Mouse (Mus musculus): ENCODE results near the gene Slc19a1. TPM values are rescaled to one million over a fixed set of nuclear protein-coding genes. Genes with fewer than 3 reads are reported as not detected.

Slc19a1 gene
- polyA plus RNA-seq, 1 experiment from 2014 or later = 30.9 TPM

- no peak overlapping the region for H3K4me2 ChIP-seq
- 76% methylated on average over 9 of the region's 9 CpGs for WGBS
- no peak overlapping the region for H3K27ac ChIP-seq
- H3K36me3 ChIP-seq = no peaks in the 10 kb centered on the region
- no peaks in the 10 kb centered on the region for H3K27me3 ChIP-seq
- no peaks in the 10 kb centered on the region; the same call in 1 of the 2 replicates for H3K4me1 ChIP-seq (replicated peaks)
- H3K9ac ChIP-seq = no peak overlapping the region
- no peak for ATAC-seq (ENCODE audit: low FRiP score)
- no peak overlapping the region for H3K4me3 ChIP-seq
- H3K9me3 ChIP-seq = no peaks in the 10 kb centered on the region
These were observed 14.4 kb upstream of the Slc19a1 start for GRCm38 (mm10) chr10:77017662-77018061.

GRCm38 (mm10) chr10:77021399-77022052 is 10.5 kb upstream of the Slc19a1 start:
- H3K4me1 ChIP-seq (replicated peaks) = no peaks in the 10 kb centered on the region; the same call in 1 of the 2 replicates
- peak overlapping the region; percentile 29; the same call in 1 of the 2 replicates for H3K4me2 ChIP-seq
- 37% methylated on average over 17 of the region's 17 CpGs for WGBS
- peak; percentile 66; the same call in 1 of the 2 replicates for ATAC-seq (ENCODE audit: low FRiP score)
- no peaks in the 10 kb centered on the region for H3K36me3 ChIP-seq
- no peaks in the 10 kb centered on the region for H3K27me3 ChIP-seq
- H3K27ac ChIP-seq = no peak overlapping the region
- H3K9me3 ChIP-seq = no peaks in the 10 kb centered on the region
- peak overlapping the region; percentile 10; the same call in 1 of the 2 replicates for H3K9ac ChIP-seq
- no peak overlapping the region for H3K4me3 ChIP-seq

GRCm38 (mm10) chr10:77022301-77023130 is 9.5 kb upstream of the Slc19a1 start:
- Histone ChIP-seq H3K4me2 (no peak overlapping the region), H3K4me3 (no peak overlapping the region), H3K4me1 (replicated peaks) (no peaks in the 10 kb centered on the region), H3K27me3 (no peaks in the 10 kb centered on the region), H3K36me3 (no peaks in the 10 kb centered on the region), H3K27ac (no peak overlapping the region), H3K9ac (no peak overlapping the region), H3K9me3 (no peaks in the 10 kb centered on the region)
- 86% methylated on average over 13 of the region's 13 CpGs for WGBS
- ATAC-seq (ENCODE audit: low FRiP score) = no peak

- no peak for ATAC-seq (ENCODE audit: low FRiP score)
- Histone ChIP-seq H3K27me3 (no peaks in the 10 kb centered on the region), H3K4me3 (no peak overlapping the region), H3K36me3 (no peaks in the 10 kb centered on the region), H3K27ac (no peak overlapping the region), H3K9ac (no peak overlapping the region), H3K4me2 (no peak overlapping the region), H3K9me3 (no peaks in the 10 kb centered on the region), H3K4me1 (replicated peaks) (no peaks in the 10 kb centered on the region)
- WGBS = 80% methylated on average over 5 of the region's 5 CpGs
These were observed 7.8 kb upstream of the Slc19a1 start for GRCm38 (mm10) chr10:77024231-77024630.

GRCm38 (mm10) chr10:77026944-77027343 is 5.1 kb upstream of the Slc19a1 start:
- Histone ChIP-seq H3K4me3 (no peak overlapping the region), H3K36me3 (no peaks in the 10 kb centered on the region), H3K4me1 (replicated peaks) (no peaks in the 10 kb centered on the region), H3K9me3 (no peaks in the 10 kb centered on the region), H3K9ac (no peak overlapping the region), H3K27me3 (0 out of 2 replicates have a peak, but pooled peaks cover 5% of the 10 kb centered on the region), H3K4me2 (no peak overlapping the region), H3K27ac (no peak overlapping the region)
- 86% methylated on average over 3 of the region's 3 CpGs for WGBS
- ATAC-seq (ENCODE audit: low FRiP score) = no peak

- H3K27ac ChIP-seq = no peak overlapping the region
- no peak overlapping the region for H3K4me3 ChIP-seq
- no peaks in the 10 kb centered on the region for H3K36me3 ChIP-seq
- no peaks in the 10 kb centered on the region for H3K9me3 ChIP-seq
- 0 out of 2 replicates have a peak, but pooled peaks cover 5% of the 10 kb centered on the region for H3K27me3 ChIP-seq
- 80% methylated on average over 6 of the region's 6 CpGs for WGBS
- H3K4me1 ChIP-seq (replicated peaks) = peaks cover 11% of the 10 kb centered on the region
- H3K9ac ChIP-seq = no peak overlapping the region
- H3K4me2 ChIP-seq = no peak overlapping the region
- ATAC-seq (ENCODE audit: low FRiP score) = no peak
These were observed 3.2 kb upstream of the Slc19a1 start for GRCm38 (mm10) chr10:77028782-77029296.

GRCm38 (mm10) chr10:77029761-77030160 is 2.3 kb upstream of the Slc19a1 start:
- H3K27ac ChIP-seq = no peak overlapping the region
- H3K4me1 ChIP-seq (replicated peaks) = peaks cover 21% of the 10 kb centered on the region
- H3K9me3 ChIP-seq = no peaks in the 10 kb centered on the region
- WGBS = 88% methylated on average over 4 of the region's 4 CpGs
- no peaks in the 10 kb centered on the region for H3K36me3 ChIP-seq
- H3K27me3 ChIP-seq = 0 out of 2 replicates have a peak, but pooled peaks cover 5% of the 10 kb centered on the region
- no peak overlapping the region for H3K4me2 ChIP-seq
- ATAC-seq (ENCODE audit: low FRiP score) = no peak
- H3K9ac ChIP-seq = no peak overlapping the region
- no peak overlapping the region for H3K4me3 ChIP-seq

GRCm38 (mm10) chr10:77030666-77031065 is 1.4 kb upstream of the Slc19a1 start:
- no peaks in the 10 kb centered on the region for H3K36me3 ChIP-seq
- no peak overlapping the region for H3K27ac ChIP-seq
- no peak overlapping the region for H3K9ac ChIP-seq
- no peak for ATAC-seq (ENCODE audit: low FRiP score)
- H3K27me3 ChIP-seq = 0 out of 2 replicates have a peak, but pooled peaks cover 5% of the 10 kb centered on the region
- no peak overlapping the region for H3K4me3 ChIP-seq
- H3K4me2 ChIP-seq = no peak overlapping the region
- no peaks in the 10 kb centered on the region for H3K9me3 ChIP-seq
- 90% methylated on average over 5 of the region's 5 CpGs for WGBS
- peaks cover 29% of the 10 kb centered on the region for H3K4me1 ChIP-seq (replicated peaks)

GRCm38 (mm10) chr10:77032591-77033322 is 716 bp downstream of the Slc19a1 start:
- Histone ChIP-seq H3K27ac (peak overlapping the region; percentile 82), H3K27me3 (0 out of 2 replicates have a peak, but pooled peaks cover 5% of the 10 kb centered on the region), H3K4me2 (peak overlapping the region; percentile 88), H3K9me3 (no peaks in the 10 kb centered on the region), H3K9ac (peak overlapping the region; percentile 84), H3K36me3 (0 out of 2 replicates have a peak, but pooled peaks cover 3% of the 10 kb centered on the region), H3K4me1 (replicated peaks) (peaks cover 32% of the 10 kb centered on the region), H3K4me3 (peak overlapping the region; percentile 65)
- ATAC-seq (ENCODE audit: low FRiP score) = peak; percentile 95
- WGBS = under 1% methylated on average over 49 of the region's 49 CpGs

- H3K4me2 ChIP-seq = peak overlapping the region; percentile 88
- peaks cover 7% of the 10 kb centered on the region for H3K36me3 ChIP-seq
- H3K27ac ChIP-seq = peak overlapping the region; percentile 82
- peak overlapping the region; percentile 74 for H3K9ac ChIP-seq
- WGBS = under 1% methylated on average over 30 of the region's 30 CpGs
- no peaks in the 10 kb centered on the region for H3K9me3 ChIP-seq
- H3K4me3 ChIP-seq = peak overlapping the region; percentile 65
- 0 out of 2 replicates have a peak, but pooled peaks cover 5% of the 10 kb centered on the region for H3K27me3 ChIP-seq
- ATAC-seq (ENCODE audit: low FRiP score) = peak; percentile 72
- H3K4me1 ChIP-seq (replicated peaks) = peaks cover 32% of the 10 kb centered on the region
These were observed 1.4 kb downstream of the Slc19a1 start for GRCm38 (mm10) chr10:77033323-77034025.

- H3K4me2 ChIP-seq = 0 out of 2 replicates have a peak overlapping the region, but pooled peaks have one; percentile 88
- H3K9ac ChIP-seq = peak overlapping the region; percentile 74
These were observed 3.4 kb downstream of the Slc19a1 start for GRCm38 (mm10) chr10:77035487-77035886.

More at GRCm38 (mm10) chr10:77035487-77035886, 3.4 kb downstream of the Slc19a1 start:
- ATAC-seq (ENCODE audit: low FRiP score) = no peak
- no peaks in the 10 kb centered on the region for H3K9me3 ChIP-seq
- 88% methylated on average over 6 of the region's 6 CpGs for WGBS
- no peak overlapping the region for H3K27ac ChIP-seq
- H3K4me3 ChIP-seq = no peak overlapping the region
- peaks cover 32% of the 10 kb centered on the region for H3K4me1 ChIP-seq (replicated peaks)
- peaks cover 26% of the 10 kb centered on the region for H3K36me3 ChIP-seq
- 0 out of 2 replicates have a peak, but pooled peaks cover 5% of the 10 kb centered on the region for H3K27me3 ChIP-seq

Measured in hindbrain, embryonic 13.5 days (tissue).